Mouse (Mus musculus): ENCODE results near the gene Rag2. TPM values are rescaled to one million over a fixed set of nuclear protein-coding genes. Genes with fewer than 3 reads are reported as not detected.

The Rag2 gene
- not detected for total RNA-seq (2021)
- long read RNA-seq, experiment 1: 0 reads
- long read RNA-seq, experiment 2: 0 reads

GRCm38 (mm10) chr2:101624526-101624925, at the start of gene Rag2:
Gene Rag2 (plus strand): TSS chr2:101624718.
- no peak for DNase-seq (ENCODE audit: low spot score)

- no peak for DNase-seq (ENCODE audit: low spot score)
These were observed 47.3 kb upstream of the Rag2 start for GRCm38 (mm10) chr2:101577243-101577642.

- DNase-seq (ENCODE audit: low spot score): no peak
These were observed 44.5 kb upstream of the Rag2 start for GRCm38 (mm10) chr2:101580027-101580426.

GRCm38 (mm10) chr2:101580428-101580827, 44.1 kb upstream of the Rag2 start:
- DNase-seq (ENCODE audit: low spot score): no peak

- no peak for DNase-seq (ENCODE audit: low spot score)
These were observed 43.5 kb upstream of the Rag2 start for GRCm38 (mm10) chr2:101580977-101581376.

- no peak for DNase-seq (ENCODE audit: low spot score)
These were observed 43.1 kb upstream of the Rag2 start for GRCm38 (mm10) chr2:101581418-101581817.

- no peak for DNase-seq (ENCODE audit: low spot score)
These were observed 33.2 kb upstream of the Rag2 start for GRCm38 (mm10) chr2:101591356-101591755.

- DNase-seq (ENCODE audit: low spot score): no peak
These were observed 32.3 kb upstream of the Rag2 start for GRCm38 (mm10) chr2:101592023-101592841.

- DNase-seq (ENCODE audit: low spot score): no peak
These were observed 31.6 kb upstream of the Rag2 start for GRCm38 (mm10) chr2:101592886-101593285.

- DNase-seq (ENCODE audit: low spot score): no peak
These were observed 29.8 kb upstream of the Rag2 start for GRCm38 (mm10) chr2:101594681-101595080.

GRCm38 (mm10) chr2:101597186-101597585, 27.3 kb upstream of the Rag2 start:
- DNase-seq (ENCODE audit: low spot score): no peak

- DNase-seq (ENCODE audit: low spot score): no peak
These were observed 26.0 kb upstream of the Rag2 start for GRCm38 (mm10) chr2:101598190-101599181.

GRCm38 (mm10) chr2:101600703-101601102, 23.8 kb upstream of the Rag2 start:
- DNase-seq (ENCODE audit: low spot score): peak; percentile 45

GRCm38 (mm10) chr2:101603099-101603498, 21.4 kb upstream of the Rag2 start:
- DNase-seq (ENCODE audit: low spot score): no peak

- no peak for DNase-seq (ENCODE audit: low spot score)
These were observed 16.2 kb upstream of the Rag2 start for GRCm38 (mm10) chr2:101608232-101608894.

GRCm38 (mm10) chr2:101610861-101611260, 13.7 kb upstream of the Rag2 start:
- DNase-seq (ENCODE audit: low spot score): no peak

GRCm38 (mm10) chr2:101615464-101616305, 8.8 kb upstream of the Rag2 start:
- no peak for DNase-seq (ENCODE audit: low spot score)

GRCm38 (mm10) chr2:101618373-101618772, 6.1 kb upstream of the Rag2 start:
- DNase-seq (ENCODE audit: low spot score): no peak

GRCm38 (mm10) chr2:101620899-101621298, 3.6 kb upstream of the Rag2 start:
- no peak for DNase-seq (ENCODE audit: low spot score)

- DNase-seq (ENCODE audit: low spot score): no peak
These were observed 2.9 kb upstream of the Rag2 start for GRCm38 (mm10) chr2:101621611-101622010.

- DNase-seq (ENCODE audit: low spot score): no peak
These were observed 1.5 kb upstream of the Rag2 start for GRCm38 (mm10) chr2:101623042-101623441.

Data from gastrocnemius, adult 18-20 months (tissue).